Mouse (Mus musculus): ENCODE results near the gene Sqor.

DNA sequence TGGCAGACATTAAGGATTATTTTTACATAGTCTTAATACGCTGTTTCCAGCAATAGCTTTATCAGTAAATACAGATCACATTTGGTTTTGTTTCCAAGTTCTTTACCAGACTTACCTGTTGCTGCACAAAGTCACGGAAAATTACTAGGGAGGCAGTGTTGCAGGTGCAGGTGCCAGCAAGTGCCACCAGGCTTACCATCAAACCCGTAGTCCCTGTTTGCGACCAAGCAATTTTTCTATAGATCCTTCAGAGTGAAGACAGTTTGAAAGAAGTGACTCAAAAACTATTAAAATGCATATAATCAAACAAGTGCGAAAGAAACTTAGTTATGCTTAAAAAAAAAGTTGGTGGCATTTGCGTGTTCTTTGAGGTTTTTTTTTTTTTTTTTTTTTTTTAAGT is 511 bp upstream of the Sqor start:
- TF ChIP-seq CTCF (IDR thresholded peaks at IDR 0.05; ENCODE audit: low read depth) = no peak
- no peak for TF ChIP-seq EP300 (IDR thresholded peaks at IDR 0.05; ENCODE audit: low read depth)
